Mouse (Mus musculus) midbrain, embryonic 16.5 days (tissue): ENCODE measurements at regions not wholly inside any gene's neighbourhood (a gene's known extent, or its start where the extent isn't known, plus 50 kb on each side); places are given as distances from the start of the nearest gene placed in this dataset.
"Not testable (repeated sequence)": the region's sequence is repeated elsewhere in the genome, so short reads cannot be mapped to it uniquely, and the experiment has no call there.

Experiments used
- ATAC-seq: fragments of 200-750 bp; cut with Nextera tagmentation; 2 replicates; pipeline ENCODE4 v1.8.0; 2017; ENCODE audit warnings: moderate TSS enrichment
- H3K27ac ChIP-seq: fragments of 300-500 bp; sonication (generic); 2 replicates; pipeline ENCODE4 v1.5.1; 2014; ENCODE audit warnings: mild to moderate bottlenecking, low read length, mixed read lengths
- H3K27me3 ChIP-seq: fragments of 300-500 bp; sonication (generic); 2 replicates; pipeline ENCODE4 v1.6.1; 2014; ENCODE audit warnings: low read depth, low read length, mixed read lengths; ENCODE audit not compliant: control insufficient read depth, insufficient read depth
- H3K36me3 ChIP-seq: fragments of 300-500 bp; sonication (generic); 2 replicates; pipeline ENCODE4 v1.6.1; 2014; ENCODE audit warnings: mild to moderate bottlenecking, low read length, moderate library complexity, mixed read lengths; ENCODE audit not compliant: control insufficient read depth, insufficient read depth
- H3K4me1 ChIP-seq: fragments of 300-500 bp; sonication (generic); 2 replicates; pipeline ENCODE4 v1.6.1; 2014; ENCODE audit warnings: mild to moderate bottlenecking, low read length, mixed read lengths; ENCODE audit not compliant: control insufficient read depth, insufficient read depth
- H3K4me2 ChIP-seq: fragments of 300-500 bp; sonication (generic); 2 replicates; pipeline ENCODE4 v1.6.1; 2014; ENCODE audit warnings: mild to moderate bottlenecking, low read length, mixed read lengths
- H3K4me3 ChIP-seq: fragments of 300-500 bp; sonication (generic); 2 replicates; pipeline ENCODE4 v1.5.1; 2014; ENCODE audit warnings: low read depth, mild to moderate bottlenecking, low read length, moderate library complexity, mixed read lengths
- H3K9ac ChIP-seq: fragments of 300-500 bp; sonication (generic); 2 replicates; pipeline ENCODE4 v1.6.1; 2014; ENCODE audit warnings: low read depth, low read length, mixed read lengths
- H3K9me3 ChIP-seq: fragments of 300-500 bp; sonication (generic); replicated peaks from 2 replicates; pipeline ENCODE4 v1.6.1; 2014; ENCODE audit warnings: mild to moderate bottlenecking, low read length, mixed read lengths; ENCODE audit not compliant: control insufficient read depth, poor library complexity, severe bottlenecking
- WGBS: fragments of 180-500 bp; shearing (Covaris S2); extraction: QIAGEN DNeasy Blood & Tissue Kit; methylation state at CpG from one replicate; pipeline ENCODE4 v1.1.7; 2014; 5-methylcytosine and 5-hydroxymethylcytosine counted together

DNA sequence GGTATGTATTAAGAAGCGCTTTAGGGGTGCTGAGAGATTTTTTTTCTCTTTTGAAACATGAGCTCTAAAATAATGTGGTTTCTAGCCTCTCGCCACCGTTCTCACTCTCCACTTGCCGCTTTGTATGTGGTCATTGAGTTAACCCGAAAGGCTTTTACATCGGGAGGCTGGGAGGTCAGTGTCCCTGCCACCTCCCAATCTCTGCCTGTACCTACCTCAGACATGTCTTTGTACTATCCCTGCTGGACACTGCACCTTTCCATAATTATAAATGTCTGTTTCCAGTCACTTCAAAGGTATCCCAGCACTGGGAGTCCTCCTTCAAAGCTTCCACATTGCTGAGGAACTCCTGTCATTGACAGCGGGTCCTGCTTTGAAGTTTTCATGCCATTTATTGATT is 347.6 kb upstream of the Tbc1d2b start:
- Histone ChIP-seq H3K27ac (no peak overlapping the region), H3K4me3 (no peak overlapping the region), H3K36me3 (no peaks in the 10 kb centered on the region), H3K4me1 (no peaks in the 10 kb centered on the region), H3K27me3 (no peaks in the 10 kb centered on the region), H3K9ac (no peak overlapping the region), H3K4me2 (no peak overlapping the region; the same call in 1 of the 2 replicates), H3K9me3 (no peaks in the 10 kb centered on the region)
- ATAC-seq = peak; percentile 73; the same call in 1 of the 2 replicates
- WGBS = 53% methylated on average over 7 of the region's 7 CpGs

DNA sequence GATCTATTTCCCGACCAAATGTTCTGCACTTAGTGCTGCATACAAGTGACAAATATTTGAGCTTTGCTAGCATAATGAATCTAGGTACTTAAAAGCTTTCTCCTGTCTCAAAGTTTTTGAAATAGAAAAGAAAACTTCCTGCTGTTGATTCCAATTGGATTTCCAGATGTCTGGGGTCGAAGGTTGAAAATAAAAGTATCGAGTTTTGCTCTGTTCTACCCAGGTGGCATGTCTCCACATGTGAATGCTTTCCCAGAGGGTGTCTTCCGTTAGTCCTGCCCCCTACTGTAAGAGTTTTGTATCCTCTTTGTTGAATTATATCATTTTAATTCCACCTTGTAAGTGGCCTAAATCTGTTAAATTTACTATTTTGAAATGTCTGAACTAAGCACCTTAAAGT is 327.3 kb upstream of the Tbc1d2b start:
- no peaks in the 10 kb centered on the region for H3K27me3 ChIP-seq
- no peak overlapping the region for H3K27ac ChIP-seq
- no peaks in the 10 kb centered on the region; the same call in 1 of the 2 replicates for H3K36me3 ChIP-seq
- H3K4me1 ChIP-seq = no peaks in the 10 kb centered on the region
- no peak overlapping the region for H3K9ac ChIP-seq
- WGBS = 70% methylated on average over 4 of the region's 4 CpGs
- ATAC-seq = no peak
- no peak overlapping the region for H3K4me2 ChIP-seq
- no peaks in the 10 kb centered on the region for H3K9me3 ChIP-seq
- H3K4me3 ChIP-seq = no peak overlapping the region

DNA sequence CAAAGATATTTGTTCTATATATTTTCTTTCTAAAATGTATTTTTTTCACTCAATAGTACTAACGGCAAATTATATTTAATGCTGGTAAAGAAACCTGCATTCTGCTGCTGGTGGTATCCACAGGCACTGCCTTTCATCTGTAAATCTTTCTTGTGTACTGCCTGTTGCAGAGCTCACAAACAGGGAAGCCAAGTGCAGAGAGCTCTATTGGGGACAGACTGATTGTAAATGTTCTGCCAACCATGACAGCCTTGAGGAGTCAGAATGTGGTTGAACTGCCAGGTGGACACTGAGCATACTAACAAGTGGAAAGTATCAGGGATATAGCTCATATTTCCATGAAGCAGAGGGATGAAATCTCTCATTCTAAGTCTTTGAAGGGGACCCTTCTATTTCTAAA is 286.1 kb upstream of the Tbc1d2b start:
- Histone ChIP-seq H3K27me3 (no peaks in the 10 kb centered on the region), H3K4me2 (no peak overlapping the region), H3K9ac (no peak overlapping the region), H3K9me3 (0 out of 2 replicates have a peak, but pooled peaks cover 6% of the 10 kb centered on the region), H3K36me3 (no peaks in the 10 kb centered on the region), H3K27ac (no peak overlapping the region), H3K4me1 (no peaks in the 10 kb centered on the region), H3K4me3 (no peak overlapping the region)
- 41% methylated on average over 1 of the region's 1 CpGs for WGBS
- ATAC-seq = no peak

DNA sequence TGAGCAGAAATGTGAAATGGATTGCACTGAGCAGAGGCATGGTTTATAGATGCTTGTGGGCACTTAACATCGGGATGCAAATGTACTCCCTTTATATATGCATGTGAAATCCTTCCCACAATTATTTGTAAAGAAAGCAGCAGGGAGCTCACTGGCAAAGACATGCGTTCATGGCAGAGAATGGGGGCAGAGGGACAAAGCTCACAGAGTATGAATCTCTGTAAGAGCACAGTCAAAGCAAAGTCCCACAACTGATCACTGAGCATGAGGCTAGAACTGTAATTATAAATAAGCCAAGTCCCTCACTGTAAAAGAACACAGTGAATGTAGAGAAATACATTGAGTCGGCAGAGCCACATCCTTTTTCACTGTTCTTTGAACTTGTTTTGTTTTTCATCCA is 285.6 kb upstream of the Tbc1d2b start:
- H3K4me3 ChIP-seq = no peak overlapping the region
- WGBS = 25% methylated on average over 3 of the region's 3 CpGs
- H3K27ac ChIP-seq = no peak overlapping the region

DNA sequence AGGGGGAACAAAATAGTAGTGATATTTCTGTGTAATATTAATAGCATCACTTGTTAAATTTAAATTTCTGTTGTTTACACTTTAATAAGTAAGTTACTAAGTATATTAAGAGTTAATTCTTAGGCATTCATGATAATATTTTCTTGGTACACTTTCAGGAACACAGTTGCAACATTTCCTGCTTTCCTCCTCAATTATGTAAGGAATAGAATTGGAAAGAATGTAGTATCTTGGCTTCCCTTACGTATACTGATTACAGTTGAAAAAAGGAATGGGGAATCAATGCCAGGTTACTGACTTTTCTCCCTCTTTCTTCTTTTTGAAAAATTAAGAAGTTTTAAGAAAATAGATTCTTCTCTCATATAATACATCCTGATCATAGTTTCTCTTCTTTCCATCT is 277.3 kb upstream of the Tbc1d2b start:
- H3K4me3 ChIP-seq = no peak overlapping the region
- no peaks in the 10 kb centered on the region for H3K27me3 ChIP-seq
- no peak overlapping the region for H3K27ac ChIP-seq
- H3K9me3 ChIP-seq = no peaks in the 10 kb centered on the region
- no peaks in the 10 kb centered on the region for H3K4me1 ChIP-seq
- 100% methylated on average over 1 of the region's 1 CpGs for WGBS
- H3K36me3 ChIP-seq = no peaks in the 10 kb centered on the region
- no peak for ATAC-seq
- no peak overlapping the region for H3K9ac ChIP-seq
- H3K4me2 ChIP-seq = no peak overlapping the region

More for the DNA sequence above, 285.6 kb upstream of the Tbc1d2b start:
- H3K9me3 ChIP-seq = 0 out of 2 replicates have a peak, but pooled peaks cover 6% of the 10 kb centered on the region
- no peak for ATAC-seq
- H3K9ac ChIP-seq = no peak overlapping the region
- no peaks in the 10 kb centered on the region for H3K36me3 ChIP-seq
- H3K27me3 ChIP-seq = no peaks in the 10 kb centered on the region
- no peaks in the 10 kb centered on the region for H3K4me1 ChIP-seq
- no peak overlapping the region for H3K4me2 ChIP-seq

DNA sequence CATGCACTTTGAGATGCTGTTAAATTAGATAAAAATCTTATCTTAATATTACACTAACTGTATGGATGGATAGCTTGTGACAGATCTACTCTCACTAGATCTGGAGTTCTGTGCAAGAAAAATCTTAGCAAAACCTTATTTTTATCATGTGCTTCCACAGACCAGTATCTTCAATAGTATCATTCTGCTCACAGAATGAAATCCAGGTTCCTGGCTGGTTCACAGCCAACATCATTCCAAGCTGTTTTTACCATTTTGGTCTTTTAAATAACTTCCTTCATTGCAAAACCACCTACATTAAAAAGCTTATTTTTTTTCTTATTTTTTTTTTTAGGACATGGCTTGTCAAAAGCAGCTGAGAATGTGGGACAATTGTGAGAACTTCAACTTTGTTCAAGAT is 276.1 kb upstream of the Tbc1d2b start:
- Histone ChIP-seq H3K36me3 (no peaks in the 10 kb centered on the region), H3K9me3 (no peaks in the 10 kb centered on the region), H3K4me1 (no peaks in the 10 kb centered on the region), H3K27me3 (no peaks in the 10 kb centered on the region), H3K4me3 (no peak overlapping the region), H3K27ac (no peak overlapping the region), H3K9ac (no peak overlapping the region), H3K4me2 (no peak overlapping the region)
- ATAC-seq = no peak

DNA sequence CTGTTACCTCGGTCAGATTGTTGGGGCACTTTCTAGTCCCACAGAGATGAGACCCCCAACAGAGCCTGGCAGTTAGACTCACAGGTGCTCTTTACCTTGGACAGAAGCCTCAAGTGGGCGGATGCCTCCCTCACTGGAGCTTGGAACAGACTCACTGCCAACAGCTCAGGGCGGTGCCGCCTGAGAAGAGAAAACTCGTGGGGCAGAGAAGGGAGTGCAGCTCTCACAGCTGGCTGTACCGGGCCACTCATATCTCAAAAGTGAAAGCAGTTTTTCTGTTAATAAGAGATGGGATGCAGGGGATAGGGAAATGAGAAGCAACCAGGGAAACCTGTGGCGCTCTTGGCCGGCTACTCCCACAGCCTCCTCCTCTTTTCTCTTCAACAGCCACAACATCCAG is 267.1 kb upstream of the Tbc1d2b start:
- H3K36me3 ChIP-seq, H3K27me3 ChIP-seq, H3K9ac ChIP-seq, ATAC-seq, H3K4me1 ChIP-seq, H3K27ac ChIP-seq, H3K4me2 ChIP-seq, H3K9me3 ChIP-seq, H3K4me3 ChIP-seq: not testable (repeated sequence)
- 80% methylated on average over 8 of the region's 8 CpGs for WGBS

DNA sequence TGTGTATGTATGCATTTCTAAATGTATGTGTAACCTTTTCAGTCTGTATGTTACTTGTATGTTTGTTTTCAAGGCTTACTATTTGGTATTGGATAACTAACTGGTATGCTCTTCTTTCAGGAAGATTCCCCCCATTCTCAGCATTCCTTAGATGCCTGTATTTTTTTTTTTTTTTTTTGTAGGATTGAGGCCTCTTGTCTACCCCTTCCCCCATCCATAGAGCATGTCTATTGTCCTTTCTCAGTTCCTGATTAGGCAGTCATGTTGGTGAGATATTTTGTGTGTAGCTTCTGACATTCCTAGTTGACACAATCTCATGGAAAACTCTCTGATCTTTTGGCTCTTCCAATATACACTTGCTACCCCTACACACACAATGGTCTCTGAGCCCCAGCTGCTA is 262.8 kb upstream of the Tbc1d2b start:
- H3K27ac ChIP-seq = no peak overlapping the region
- no peak overlapping the region for H3K9ac ChIP-seq
- no peak overlapping the region for H3K4me2 ChIP-seq

DNA sequence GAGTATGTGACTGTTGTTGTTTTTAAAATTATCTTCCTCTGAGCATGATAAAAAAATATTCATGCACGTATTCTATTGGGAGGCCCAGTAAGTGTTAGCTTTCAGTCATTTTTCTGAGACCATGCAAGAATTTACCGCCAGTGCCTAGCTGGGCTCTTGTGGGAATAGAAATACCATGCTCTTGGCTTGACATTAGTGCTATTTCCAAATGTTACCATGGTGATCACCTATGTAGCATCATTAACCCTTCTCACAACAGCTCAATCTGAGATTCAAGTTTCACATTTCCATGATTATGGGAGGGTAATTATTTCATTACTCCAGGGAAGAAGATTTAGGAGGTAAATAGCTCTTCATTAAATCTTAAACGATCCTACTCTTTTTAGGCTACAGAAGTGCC is 250.6 kb upstream of the Tbc1d2b start:
- Histone ChIP-seq H3K4me1 (no peaks in the 10 kb centered on the region), H3K9ac (no peak overlapping the region), H3K9me3 (no peaks in the 10 kb centered on the region), H3K36me3 (no peaks in the 10 kb centered on the region), H3K4me3 (no peak overlapping the region), H3K4me2 (no peak overlapping the region), H3K27ac (no peak overlapping the region), H3K27me3 (no peaks in the 10 kb centered on the region)
- whole genome bisulfite sequencing = 48% methylated on average over 3 of the region's 3 CpGs
- peak; percentile 77 for ATAC-seq

More for the DNA sequence above, 262.8 kb upstream of the Tbc1d2b start:
- Histone ChIP-seq H3K4me1 (no peaks in the 10 kb centered on the region), H3K9me3 (no peaks in the 10 kb centered on the region; the same call in 1 of the 2 replicates), H3K4me3 (no peak overlapping the region), H3K36me3 (no peaks in the 10 kb centered on the region), H3K27me3 (no peaks in the 10 kb centered on the region)
- no peak for ATAC-seq

DNA sequence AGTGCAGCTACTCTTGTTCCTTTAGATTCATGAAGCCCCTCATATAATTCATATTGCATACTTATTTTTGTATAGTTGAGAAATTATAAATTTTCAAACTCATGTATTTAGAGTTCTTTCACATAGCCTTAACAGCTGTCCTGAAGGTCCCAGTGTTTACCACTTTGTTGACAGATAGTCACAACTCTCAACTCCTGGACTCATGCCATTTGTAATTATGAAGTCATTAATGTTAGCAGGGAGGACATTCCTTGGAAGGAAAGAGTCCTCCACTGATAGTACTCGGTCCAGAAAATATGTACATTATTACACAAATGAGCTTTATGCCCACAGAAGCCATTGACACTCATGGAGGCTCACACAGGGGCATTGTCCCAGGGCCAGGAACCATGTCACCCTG is 224.3 kb upstream of the Tbc1d2b start:
- H3K4me3 ChIP-seq = no peak overlapping the region
- WGBS = 67% methylated on average over 1 of the region's 1 CpGs

More for the DNA sequence above, 224.3 kb upstream of the Tbc1d2b start:
- H3K4me2 ChIP-seq = no peak overlapping the region
- H3K9ac ChIP-seq = no peak overlapping the region
- no peak for ATAC-seq
- H3K9me3 ChIP-seq = no peaks in the 10 kb centered on the region
- H3K27ac ChIP-seq = no peak overlapping the region
- no peaks in the 10 kb centered on the region for H3K36me3 ChIP-seq
- H3K27me3 ChIP-seq = no peaks in the 10 kb centered on the region
- H3K4me1 ChIP-seq = no peaks in the 10 kb centered on the region
